Mouse (Mus musculus) MEL (cell line): Measurements from ENCODE around the gene 9430097D07Rik. TPM values are rescaled to one million over a fixed set of nuclear protein-coding genes. Genes with fewer than 3 reads are reported as not detected.

Experiments used
- DNase-seq: peaks from one replicate; pipeline ENCODE4 v3.0.0; 2011; ENCODE audit warnings: low read depth, low spot score
- H3K27ac ChIP-seq: 2 replicates; pipeline ENCODE4 v1.5.1; 2012; ENCODE audit warnings: low read depth, mild to moderate bottlenecking, control low read depth, low read length, moderate library complexity; ENCODE audit not compliant: control insufficient read depth
- H3K27me3 ChIP-seq, 2 experiments: fragments of 150-350 bp in 1 of 2; sonication (generic) in 1 of 2; 2 replicates each; pipeline ENCODE4 v1.6.1; 2012; ENCODE audit warnings: low read length in 2 of 2, mild to moderate bottlenecking in 2 of 2, improper control_type of control experiment in 1 of 2, moderate library complexity in 1 of 2; ENCODE audit not compliant: insufficient read depth in 2 of 2, control insufficient read depth in 1 of 2
- H3K36me3 ChIP-seq, 2 experiments: 2 replicates each; pipeline ENCODE4 v1.6.1; 2012 to 2014; ENCODE audit warnings: low read length in 2 of 2, improper control_type of control experiment in 1 of 2, inconsistent platforms in 1 of 2, mild to moderate bottlenecking in 1 of 2; ENCODE audit not compliant: insufficient read depth in 2 of 2, control insufficient read depth in 1 of 2
- H3K4me1 ChIP-seq, 2 experiments: fragments of 150-350 bp in 1 of 2; sonication (generic) in 1 of 2; 2 replicates each; pipeline ENCODE4 v1.6.1; 2012; ENCODE audit warnings: low read length in 2 of 2, improper control_type of control experiment in 1 of 2, mild to moderate bottlenecking in 1 of 2; ENCODE audit not compliant: insufficient read depth in 2 of 2, control insufficient read depth in 1 of 2
- H3K4me3 ChIP-seq, 2 experiments: fragments of 150-350 bp in 1 of 2; sonication (generic) in 1 of 2; 2 replicates each; pipeline ENCODE4 v1.5.1; 2012; ENCODE audit warnings: low read depth in 2 of 2, low read length in 2 of 2, mild to moderate bottlenecking in 2 of 2, moderate library complexity in 2 of 2, control low read depth in 1 of 2, improper control_type of control experiment in 1 of 2; ENCODE audit not compliant: control insufficient read depth in 1 of 2, insufficient read depth in 1 of 2
- H3K79me2 ChIP-seq: 2 replicates; pipeline ENCODE4 v1.6.1; 2012; ENCODE audit warnings: mild to moderate bottlenecking, low read length, moderate library complexity; ENCODE audit not compliant: control insufficient read depth, poor library complexity, insufficient read depth
- H3K9ac ChIP-seq: 2 replicates; pipeline ENCODE4 v1.6.1; 2012; ENCODE audit warnings: low read depth, mild to moderate bottlenecking, control low read depth, low read length, moderate library complexity; ENCODE audit not compliant: control insufficient read depth, poor library complexity, severe bottlenecking
- H3K9me3 ChIP-seq: fragments of 150-350 bp; sonication (generic); replicated peaks from 2 replicates; pipeline ENCODE4 v1.6.1; 2012; ENCODE audit warnings: mild to moderate bottlenecking, low read length, improper control_type of control experiment, moderate library complexity; ENCODE audit not compliant: insufficient read depth
- CHD1 ChIP-seq: IDR thresholded peaks from 2 replicates; pipeline ENCODE4 v1.6.1; 2012; ENCODE audit warnings: low read depth, mild to moderate bottlenecking, inconsistent platforms, low read length, improper control_type of control experiment
- E2F4 ChIP-seq: IDR thresholded peaks from 2 replicates; pipeline ENCODE4 v1.6.1; 2011; ENCODE audit warnings: low read depth, low read length, improper control_type of control experiment, borderline replicate concordance
- ELF1 ChIP-seq: IDR thresholded peaks from 2 replicates; pipeline ENCODE4 v1.6.1; 2014; ENCODE audit warnings: low read depth, mild to moderate bottlenecking, inconsistent platforms, low read length, improper control_type of control experiment, moderate library complexity
- GABPA ChIP-seq: IDR thresholded peaks from 2 replicates; pipeline ENCODE4 v1.6.1; 2012; ENCODE audit warnings: low read depth, mild to moderate bottlenecking, inconsistent platforms, low read length, improper control_type of control experiment, moderate library complexity
- MEF2A ChIP-seq: IDR thresholded peaks from 2 replicates; pipeline ENCODE4 v1.6.1; 2014; ENCODE audit warnings: low read depth, mild to moderate bottlenecking, inconsistent platforms, low read length, improper control_type of control experiment; ENCODE audit not compliant: poor library complexity, insufficient replicate concordance, severe bottlenecking; ENCODE audit errors: extremely low read depth
- MYC ChIP-seq: IDR thresholded peaks from 2 replicates; pipeline ENCODE4 v1.6.1; 2011; ENCODE audit warnings: low read depth, mild to moderate bottlenecking, low read length, improper control_type of control experiment, moderate library complexity
- NELFE ChIP-seq: IDR thresholded peaks from 2 replicates; pipeline ENCODE4 v1.6.1; 2011; ENCODE audit warnings: low read depth, low read length, improper control_type of control experiment
- NRF1 ChIP-seq: IDR thresholded peaks from 2 replicates; pipeline ENCODE4 v1.6.1; 2014; ENCODE audit warnings: low read depth, mild to moderate bottlenecking, inconsistent platforms, low read length, improper control_type of control experiment, moderate library complexity; ENCODE audit not compliant: poor library complexity, insufficient read depth, severe bottlenecking
- POLR2AphosphoS2 ChIP-seq: IDR thresholded peaks from 2 replicates; pipeline ENCODE4 v1.6.1; 2011; ENCODE audit warnings: low read length, improper control_type of control experiment
- RAD21 ChIP-seq: IDR thresholded peaks from 2 replicates; pipeline ENCODE4 v1.6.1; 2011; ENCODE audit warnings: mild to moderate bottlenecking, low read depth, low read length, improper control_type of control experiment
- RCOR1 ChIP-seq: IDR thresholded peaks from 2 replicates; pipeline ENCODE4 v1.6.1; 2012; ENCODE audit warnings: low read depth, mild to moderate bottlenecking, inconsistent platforms, low read length, improper control_type of control experiment
- SIN3A ChIP-seq: IDR thresholded peaks from 2 replicates; pipeline ENCODE4 v1.6.1; 2012; ENCODE audit warnings: low read length, improper control_type of control experiment, inconsistent platforms
- TBP ChIP-seq: IDR thresholded peaks from 2 replicates; pipeline ENCODE4 v1.8.0; 2011; ENCODE audit warnings: low read depth, low read length, improper control_type of control experiment
- TCF12 ChIP-seq: IDR thresholded peaks from 2 replicates; pipeline ENCODE4 v1.6.1; 2014; ENCODE audit warnings: low read depth, mild to moderate bottlenecking, inconsistent platforms, low read length, improper control_type of control experiment, moderate library complexity
- USF1 ChIP-seq: IDR thresholded peaks from 2 replicates; pipeline ENCODE4 v1.6.1; 2014; ENCODE audit warnings: low read depth, mild to moderate bottlenecking, inconsistent platforms, low read length, improper control_type of control experiment, moderate library complexity
- ZC3H11A ChIP-seq: IDR thresholded peaks from 2 replicates; pipeline ENCODE4 v1.6.1; 2012; ENCODE audit warnings: low read depth, mild to moderate bottlenecking, inconsistent platforms, low read length, improper control_type of control experiment
- ZMIZ1 ChIP-seq: IDR thresholded peaks from 2 replicates; pipeline ENCODE4 v1.6.1; 2012; ENCODE audit warnings: low read depth, mild to moderate bottlenecking, inconsistent platforms, low read length, improper control_type of control experiment, moderate library complexity
- ZNF384 ChIP-seq: IDR thresholded peaks from 2 replicates; pipeline ENCODE4 v1.6.1; 2012; ENCODE audit warnings: low read depth, mild to moderate bottlenecking, inconsistent platforms, low read length, improper control_type of control experiment
- polyA plus RNA-seq, 2 experiments: library from polyadenylated mRNA; stranded (reverse) in 1 of 2; unstranded in 1 of 2; fragments of >175 nt in 1 of 2; fragments of >200 nt in 1 of 2; gene quantifications; 2 replicates each; pipeline versions ENCODE4 v1.2.1 to v1.2.4; 2012; ENCODE audit warnings: low replicate concordance in 2 of 2, low read depth in 1 of 2; ENCODE audit not compliant: insufficient read length in 2 of 2, insufficient read depth in 1 of 2, missing spikeins in 1 of 2
- total RNA-seq: library from RNA; depleted of rRNA; stranded (reverse); fragments of 300-350 nt; gene quantifications from 2 replicates; pipeline ENCODE4 v1.2.3, GENCODE M21; 2012

The 9430097D07Rik gene
- total and polyA plus RNA-seq, 3 experiments, result 0.11 to 0.12 TPM; not detected in 1

DNA sequence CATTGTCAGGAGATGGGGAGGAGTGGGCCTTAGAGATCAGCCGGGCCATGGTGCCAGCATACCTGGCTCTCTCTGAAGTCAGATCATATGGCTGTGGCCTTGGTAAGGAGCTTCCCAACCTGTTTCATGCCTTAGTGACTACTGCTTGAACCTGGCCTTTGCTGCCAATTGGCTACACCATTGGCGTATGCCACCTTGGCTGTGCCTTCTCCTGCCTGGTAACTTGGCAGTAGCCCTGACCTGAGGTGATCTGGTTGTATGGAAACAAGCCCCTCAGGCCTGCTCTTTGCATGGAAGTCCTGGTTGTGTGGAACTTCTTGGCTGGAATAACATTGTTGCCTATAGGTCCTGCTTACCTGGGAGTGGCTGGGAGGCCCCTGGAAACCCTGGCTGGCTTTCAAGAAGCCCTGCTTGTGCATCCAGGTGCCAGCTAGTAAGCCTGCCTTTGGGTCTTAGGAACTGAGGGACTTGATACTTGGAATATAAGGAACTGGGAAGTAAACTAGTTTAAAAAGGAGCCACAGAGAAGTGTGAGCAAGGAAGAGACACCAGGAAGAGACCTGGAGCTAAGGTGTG is 34.1 kb downstream of the 9430097D07Rik start:
- TF ChIP-seq ZMIZ1 (no peak), ZC3H11A (no peak), SIN3A (no peak), E2F4 (no peak), CHD1 (no peak), USF1 (no peak)
- Histone ChIP-seq H3K4me1 (peaks cover 2 to 15% of the 10 kb centered on the region in 2 experiments; a peak in 3 of 4 replicates), H3K27me3 (no peaks in the 10 kb centered on the region), H3K79me2 (no peaks in the 10 kb centered on the region), H3K4me3 (no peak overlapping the region), H3K9me3 (no peaks in the 10 kb centered on the region), H3K9ac (no peak overlapping the region), H3K27ac (no peak overlapping the region), H3K36me3 (peaks cover 0 to 13% of the 10 kb centered on the region in 2 experiments; a peak in 2 of 4 replicates)
- no peak for DNase-seq

DNA sequence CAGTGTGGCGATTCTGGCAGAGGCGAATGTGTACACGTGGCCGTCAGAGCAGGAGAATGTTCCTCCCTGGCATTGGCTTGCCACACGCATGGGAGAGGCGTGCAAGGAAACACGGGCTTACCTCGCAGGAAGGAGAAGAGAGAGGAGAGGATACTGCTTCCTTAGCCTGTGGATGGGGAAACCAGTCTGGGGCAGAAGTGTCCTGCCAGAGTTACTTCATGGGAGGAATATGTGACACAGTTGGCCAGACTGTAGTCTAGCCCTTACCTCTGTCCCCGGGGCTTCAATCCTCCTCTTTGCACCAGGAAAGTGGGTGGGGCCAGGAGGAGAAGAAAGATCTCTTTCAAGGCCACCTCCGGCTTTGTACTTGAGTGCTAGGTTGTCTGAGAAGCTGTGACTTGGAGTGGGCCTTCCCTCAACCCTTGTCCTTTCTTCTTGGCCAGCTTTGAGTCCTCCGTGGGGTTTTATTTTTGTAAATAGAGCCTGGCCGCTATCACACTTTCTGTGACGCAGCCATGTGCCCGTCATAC is 36.0 kb downstream of the 9430097D07Rik start:
- Histone ChIP-seq H3K9ac (no peak overlapping the region), H3K36me3 (peaks cover 0 to 15% of the 10 kb centered on the region in 2 experiments; a peak in 2 of 4 replicates), H3K27ac (no peak overlapping the region), H3K27me3 (no peaks in the 10 kb centered on the region), H3K4me3 (no peak overlapping the region), H3K9me3 (no peaks in the 10 kb centered on the region), H3K4me1 (peaks cover 5 to 21% of the 10 kb centered on the region in 2 experiments; a peak in 3 of 4 replicates), H3K79me2 (no peaks in the 10 kb centered on the region; the same call in 1 of the 2 replicates)
- no peak for DNase-seq
- no peak for TF ChIP-seq NELFE
- no peak for TF ChIP-seq SIN3A
- no peak for TF ChIP-seq GABPA
- TF ChIP-seq MYC, result no peak
- no peak for TF ChIP-seq TCF12
- TF ChIP-seq ELF1, result no peak
- no peak for TF ChIP-seq TBP
- no peak for TF ChIP-seq RAD21
- TF ChIP-seq POLR2AphosphoS2, result no peak
- no peak for TF ChIP-seq NRF1
- no peak for TF ChIP-seq CHD1
- no peak for TF ChIP-seq ZNF384
- no peak for TF ChIP-seq E2F4
- TF ChIP-seq RCOR1, result no peak
- TF ChIP-seq MEF2A, result no peak
